Mouse (Mus musculus): Measurements from ENCODE around the gene Pde7b.

Pde7b gene

DNA sequence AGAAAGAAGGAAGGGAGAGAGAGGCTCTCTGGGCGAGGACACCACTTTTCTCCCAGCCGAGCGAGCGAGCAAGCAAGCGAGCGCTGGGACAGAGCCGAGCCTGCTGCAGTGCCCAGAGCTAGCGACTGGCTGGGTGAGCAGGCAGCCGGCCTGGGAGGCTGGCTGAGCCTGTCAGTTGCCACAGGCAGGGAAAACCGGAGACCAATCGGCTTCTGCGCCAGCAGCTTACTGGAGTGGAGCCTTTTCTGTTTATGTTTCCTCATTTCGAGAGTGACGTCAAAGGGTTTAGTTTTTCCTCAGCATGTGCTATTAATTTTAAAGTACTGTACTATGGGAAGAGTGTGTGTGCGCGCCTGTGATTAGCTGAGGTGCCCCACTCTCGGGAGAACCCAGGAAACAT lies at the start of gene Pde7b:
Gene Pde7b (minus strand): TSS at position 173 of the 400 bp plus-strand sequence.
- peak; percentile 69 for DNase-seq (ENCODE audit: low spot score)

DNA sequence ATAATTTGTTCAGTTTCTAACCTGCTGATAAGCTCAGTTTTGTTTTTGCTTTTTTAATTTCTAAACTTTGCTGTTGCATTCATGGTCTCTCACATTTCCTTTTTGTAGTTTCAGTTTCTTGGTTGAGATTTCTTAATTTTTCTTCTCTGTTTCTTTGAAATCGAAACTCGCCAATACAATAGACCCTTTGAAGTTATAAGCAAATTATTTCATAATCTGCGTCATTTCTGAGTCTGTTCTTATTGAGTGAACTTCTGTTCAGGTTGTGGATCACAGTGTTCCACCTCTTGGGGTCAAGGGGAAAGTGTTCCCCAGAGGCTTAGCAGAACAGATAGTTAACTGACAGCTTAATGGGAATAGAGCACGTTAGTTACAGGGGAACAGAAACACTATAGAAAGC lies 47.2 kb upstream of the Pde7b start:
- no peak for DNase-seq (ENCODE audit: low spot score)

DNA sequence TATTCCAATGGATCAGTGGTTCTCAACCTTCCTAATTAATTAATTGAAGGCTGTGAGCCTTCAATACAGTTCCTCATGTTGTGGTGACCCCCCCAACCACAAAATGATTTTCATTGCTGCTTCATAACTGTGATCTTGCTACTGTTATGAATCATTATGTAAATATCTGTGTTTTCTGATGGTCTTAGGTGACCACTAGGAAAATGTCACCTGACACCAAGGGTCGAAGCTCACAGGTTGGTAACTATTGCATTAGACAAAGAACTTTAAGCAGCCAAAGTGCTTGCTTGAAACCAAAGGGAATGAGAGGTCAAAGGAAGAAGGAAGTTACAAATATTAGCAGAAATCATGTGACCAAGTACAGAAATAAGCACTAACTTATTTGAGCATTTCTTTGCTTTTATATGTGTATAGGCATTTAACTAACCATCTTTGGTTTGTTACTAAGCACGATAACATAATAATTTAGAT lies 45.6 kb upstream of the Pde7b start:
- DNase-seq (ENCODE audit: low spot score), result no peak

DNA sequence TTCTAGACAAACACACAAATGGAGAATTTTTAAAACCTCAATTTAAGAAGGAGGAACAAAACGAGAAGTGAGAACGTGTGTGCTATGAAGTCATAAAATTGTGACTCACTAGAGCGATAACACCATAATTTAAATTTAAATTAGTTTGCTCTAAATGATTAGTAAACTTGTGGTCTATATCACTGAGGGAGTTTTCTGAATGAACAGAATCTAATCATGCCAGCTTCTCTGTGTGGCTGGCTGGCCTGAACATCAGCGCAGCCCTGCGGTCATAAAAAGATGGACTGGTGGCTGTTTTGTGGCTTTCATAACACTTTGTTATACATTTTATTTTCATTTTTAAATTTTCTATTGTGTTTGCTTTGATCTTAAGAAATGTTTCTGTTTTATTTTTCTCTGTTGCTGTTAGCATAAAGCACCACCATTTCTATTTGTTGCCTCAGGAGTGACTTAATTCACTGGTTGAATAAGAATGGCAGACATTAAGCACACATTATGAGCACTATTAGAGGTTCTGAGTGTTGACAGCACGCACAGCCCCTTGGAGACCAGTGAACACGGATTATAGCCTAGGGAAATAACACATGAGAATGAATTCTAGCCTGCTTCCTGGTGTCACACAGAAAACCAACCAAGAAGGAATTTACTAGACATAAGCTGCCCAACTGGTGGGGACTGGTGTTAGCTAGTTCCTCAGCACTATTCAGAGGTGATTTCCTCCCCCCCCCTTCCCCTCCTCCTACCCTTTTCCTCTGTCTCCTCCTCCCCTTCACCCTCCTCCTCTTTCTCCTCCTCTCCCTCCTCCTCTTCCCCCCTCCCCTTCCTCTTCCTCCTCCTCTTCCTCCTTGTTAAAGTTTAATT lies 44.9 kb upstream of the Pde7b start:
- no peak for DNase-seq (ENCODE audit: low spot score)

DNA sequence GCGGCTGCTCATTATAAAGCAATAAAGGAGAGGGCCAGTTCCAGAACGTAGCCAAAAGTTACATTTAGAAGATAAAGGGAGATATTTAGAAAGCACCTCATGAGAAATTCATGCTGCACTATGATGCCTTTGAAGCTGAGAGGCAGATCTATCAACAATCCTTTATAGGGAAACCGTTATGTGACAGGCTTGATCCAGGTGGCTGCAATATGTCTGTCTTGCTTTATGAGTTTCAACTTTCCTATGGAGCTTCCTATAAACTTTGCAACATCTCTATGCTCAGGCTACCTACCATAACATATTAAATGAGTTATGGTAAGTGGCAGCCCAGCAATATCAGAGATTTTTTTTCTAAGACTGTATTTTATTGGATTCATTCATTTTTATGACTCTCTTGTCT lies 39.5 kb upstream of the Pde7b start:
- DNase-seq (ENCODE audit: low spot score), result no peak

DNA sequence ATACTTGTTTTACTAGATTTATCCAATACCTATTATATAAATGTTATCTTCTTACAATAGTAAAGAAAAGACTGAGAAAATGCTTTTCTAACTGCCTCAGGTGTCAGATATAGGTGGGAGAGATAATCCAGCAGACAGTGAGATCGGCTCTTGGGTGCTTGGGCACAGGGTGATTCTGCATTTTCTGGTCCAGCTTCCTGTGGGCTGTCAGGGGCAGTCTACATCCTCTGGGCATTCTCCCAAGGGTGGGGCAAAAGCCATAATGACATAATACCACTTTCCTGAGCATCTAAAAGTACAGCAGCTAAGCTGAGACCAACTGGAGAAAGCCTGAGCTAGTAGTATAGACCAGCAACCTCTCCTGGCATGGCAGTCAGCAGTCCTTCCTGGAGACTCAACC lies 34.1 kb upstream of the Pde7b start:
- DNase-seq (ENCODE audit: low spot score), result no peak

DNA sequence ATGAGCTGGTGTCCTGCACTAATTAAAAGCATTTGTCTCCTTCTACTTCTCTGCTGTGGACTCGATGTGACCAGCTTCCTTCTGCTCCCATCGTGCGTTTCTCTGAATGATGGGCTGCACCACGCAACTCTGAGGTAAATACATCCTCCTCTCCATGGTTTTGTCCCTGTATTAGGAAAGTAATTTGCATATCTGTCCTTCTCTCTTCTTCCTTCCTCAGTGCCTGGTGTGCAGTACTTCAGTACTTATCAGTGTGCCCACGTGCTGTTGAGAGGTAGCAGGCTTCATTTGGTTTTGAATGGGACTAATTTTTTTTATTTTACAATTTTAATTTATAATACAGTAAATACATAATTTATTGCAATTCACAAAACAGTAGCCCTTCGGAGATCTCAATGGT lies 33.4 kb upstream of the Pde7b start:
- DNase-seq (ENCODE audit: low spot score), result no peak

DNA sequence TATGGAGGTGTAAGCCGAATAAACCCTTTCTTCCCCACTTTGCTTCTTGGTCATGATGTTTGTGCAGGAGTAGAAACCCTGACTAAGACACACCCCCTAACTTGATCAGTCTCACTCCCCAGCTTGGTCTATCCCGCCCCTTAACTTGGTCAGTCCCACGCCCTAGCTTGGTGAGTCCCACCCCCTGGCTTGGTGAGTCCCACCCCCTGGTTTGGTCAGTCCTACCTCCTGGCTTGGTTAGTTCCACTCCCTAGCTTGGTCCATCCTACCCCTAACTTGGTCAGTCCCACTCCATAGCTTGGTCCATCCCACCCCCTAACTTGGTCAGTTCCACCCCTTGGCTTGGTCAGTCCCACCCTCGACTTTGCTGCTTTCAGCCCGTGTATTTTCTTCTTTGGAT lies 31.3 kb upstream of the Pde7b start:
- DNase-seq (ENCODE audit: low spot score), result no peak

DNA sequence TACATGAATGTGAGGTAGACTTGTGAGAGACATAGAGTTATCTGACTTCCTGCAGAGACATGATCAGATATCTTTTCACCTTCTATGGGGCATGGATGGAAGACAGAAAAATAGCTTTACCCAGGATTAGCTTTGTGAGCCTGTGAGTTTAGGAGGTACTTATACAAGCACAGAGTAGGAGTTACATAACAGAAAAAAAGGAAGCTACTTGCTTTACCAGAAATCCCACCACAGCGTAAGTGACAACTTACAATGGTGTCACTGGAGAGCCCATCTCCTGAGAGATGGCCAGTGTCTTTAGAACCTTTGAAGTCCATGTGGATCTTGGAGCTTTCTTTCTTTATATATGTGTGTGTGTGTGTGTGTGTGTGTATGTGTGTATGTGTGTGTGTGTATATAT lies 28.0 kb upstream of the Pde7b start:
- DNase-seq (ENCODE audit: low spot score), result no peak

DNA sequence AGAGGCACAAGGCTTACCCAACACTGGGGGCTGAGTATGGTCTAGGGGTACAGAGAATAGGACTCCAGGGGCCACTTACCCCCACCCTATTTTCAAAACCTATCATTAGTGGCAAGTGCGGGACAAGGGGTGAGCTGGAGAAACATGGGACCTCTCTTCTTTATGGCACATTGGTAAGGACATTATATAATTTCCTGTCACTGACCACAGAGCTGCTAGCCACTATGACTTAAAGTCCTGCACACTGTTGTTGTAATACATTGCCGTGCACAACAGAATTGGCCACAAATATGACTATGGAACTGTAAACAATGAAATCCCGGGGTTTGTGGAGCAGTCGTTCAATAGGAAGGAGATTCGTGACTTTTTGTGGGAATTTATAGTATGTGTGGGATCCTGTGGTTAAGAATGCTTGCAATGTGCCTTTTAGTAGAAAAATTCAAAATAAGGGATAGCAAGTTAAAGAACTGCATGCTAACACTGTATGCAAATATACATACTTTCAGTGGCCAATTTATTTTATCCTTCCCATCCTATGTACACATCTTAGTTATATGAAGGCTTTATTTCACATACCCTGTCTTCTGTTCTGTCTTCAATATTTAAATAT lies 25.9 kb upstream of the Pde7b start:
- DNase-seq (ENCODE audit: low spot score), result no peak

DNA sequence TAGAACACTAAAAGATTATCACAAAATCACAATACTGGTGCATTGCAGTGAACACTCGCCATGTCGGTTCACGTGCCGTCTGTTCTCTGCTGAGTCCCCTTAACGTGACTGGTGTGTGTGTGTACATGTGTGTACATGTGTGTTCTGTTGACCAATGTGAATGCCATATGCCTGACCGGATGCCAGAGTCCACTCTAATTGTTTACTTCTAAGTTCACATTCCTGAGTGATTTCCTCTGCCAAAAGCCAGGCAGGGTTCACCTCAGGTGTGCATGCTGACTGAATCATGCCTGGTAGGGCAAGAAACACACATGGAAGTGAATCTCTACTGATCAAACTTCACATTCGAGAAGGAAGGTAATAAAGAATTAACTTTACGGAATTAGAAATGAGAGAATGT lies 24.1 kb upstream of the Pde7b start:
- DNase-seq (ENCODE audit: low spot score), result no peak

DNA sequence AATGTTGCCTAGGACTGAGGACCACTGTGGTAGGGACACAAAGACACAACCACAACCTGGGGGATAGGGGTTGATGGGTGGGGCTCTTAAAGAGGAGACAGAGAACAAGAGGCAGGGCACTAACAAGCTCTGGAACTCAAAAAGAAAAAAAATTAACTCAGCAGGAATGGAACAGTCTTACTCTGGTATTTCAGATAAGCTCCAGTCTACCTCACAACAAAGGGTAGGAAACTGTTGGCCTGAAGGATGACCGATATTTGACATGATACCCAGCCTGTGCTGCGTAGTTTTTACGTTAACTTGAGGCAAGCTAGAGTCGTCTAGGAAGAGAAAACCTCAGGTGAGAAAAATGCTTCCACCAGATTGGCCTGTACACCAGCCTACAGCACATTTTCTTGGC lies 22.4 kb upstream of the Pde7b start:
- no peak for DNase-seq (ENCODE audit: low spot score)

DNA sequence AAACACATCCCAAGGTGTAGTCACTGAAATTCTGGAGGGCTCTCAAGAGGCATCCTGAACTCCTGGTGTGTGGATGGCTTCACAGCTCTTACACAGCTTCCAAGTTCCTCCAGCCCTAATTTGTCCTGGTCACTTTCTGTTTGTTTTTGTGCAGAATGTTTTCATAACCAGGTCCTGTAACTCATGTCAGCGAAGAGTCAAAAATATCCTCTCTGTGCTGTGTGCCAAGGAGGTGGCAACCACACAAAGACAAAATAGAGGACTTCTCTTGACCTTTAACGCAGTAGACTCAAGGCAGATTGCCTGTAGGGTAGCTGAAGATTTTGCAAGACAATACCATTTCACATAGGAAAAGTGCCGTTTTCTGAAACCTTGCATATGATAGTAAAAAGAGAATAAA lies 14.9 kb upstream of the Pde7b start:
- DNase-seq (ENCODE audit: low spot score), result no peak

DNA sequence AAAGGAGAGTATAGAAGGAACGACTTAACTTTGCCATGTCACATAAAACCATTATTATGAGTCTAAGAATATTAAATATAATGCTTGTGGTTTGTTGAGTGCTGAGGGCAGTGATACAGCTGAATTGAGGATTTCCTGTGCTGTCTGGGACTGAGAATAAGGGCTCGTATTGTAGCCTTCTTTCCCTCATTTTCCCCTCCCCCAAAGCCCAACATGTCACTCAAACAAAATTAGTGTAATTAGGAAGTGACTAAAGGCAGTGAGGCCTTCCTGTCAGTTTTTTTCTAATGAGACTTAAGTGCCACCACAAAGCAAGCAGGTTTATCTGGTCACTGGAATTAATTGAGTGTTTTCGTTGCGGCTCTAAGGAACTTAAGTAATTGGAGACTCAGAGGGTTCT lies 12.3 kb upstream of the Pde7b start:
- no peak for DNase-seq (ENCODE audit: low spot score)

DNA sequence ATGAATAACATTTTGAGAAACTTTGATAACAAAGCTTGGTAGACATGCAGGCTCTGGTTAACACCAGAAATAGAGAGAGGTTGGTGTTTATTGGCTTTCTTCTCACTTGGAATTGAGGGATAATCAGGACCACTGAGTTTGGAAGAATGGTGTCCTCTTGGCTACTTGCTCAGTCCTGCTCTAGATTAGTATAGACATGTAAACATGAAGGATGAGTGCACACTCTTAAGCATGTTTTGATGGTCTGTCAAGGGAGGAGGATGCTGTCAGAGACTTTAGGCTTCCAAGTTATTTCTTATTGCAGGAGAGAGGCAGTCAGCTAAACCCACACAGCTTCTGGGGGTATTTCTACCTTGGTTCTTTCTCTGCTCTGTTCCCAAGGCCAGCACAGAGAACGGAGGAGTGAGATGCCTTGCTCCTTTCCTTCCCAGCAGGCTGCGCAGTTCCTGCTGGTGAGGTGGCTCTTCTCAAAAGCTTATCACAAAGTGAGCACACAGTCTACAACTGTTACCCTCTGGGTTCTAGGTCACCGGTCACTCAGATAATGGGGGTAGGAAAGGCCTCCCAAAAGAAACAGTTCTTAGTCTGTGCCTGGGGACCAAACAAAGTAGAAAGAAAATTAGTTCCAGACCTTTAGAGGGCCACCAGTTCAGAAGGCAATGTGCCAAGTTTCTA lies 11.0 kb upstream of the Pde7b start:
- no peak for DNase-seq (ENCODE audit: low spot score)

DNA sequence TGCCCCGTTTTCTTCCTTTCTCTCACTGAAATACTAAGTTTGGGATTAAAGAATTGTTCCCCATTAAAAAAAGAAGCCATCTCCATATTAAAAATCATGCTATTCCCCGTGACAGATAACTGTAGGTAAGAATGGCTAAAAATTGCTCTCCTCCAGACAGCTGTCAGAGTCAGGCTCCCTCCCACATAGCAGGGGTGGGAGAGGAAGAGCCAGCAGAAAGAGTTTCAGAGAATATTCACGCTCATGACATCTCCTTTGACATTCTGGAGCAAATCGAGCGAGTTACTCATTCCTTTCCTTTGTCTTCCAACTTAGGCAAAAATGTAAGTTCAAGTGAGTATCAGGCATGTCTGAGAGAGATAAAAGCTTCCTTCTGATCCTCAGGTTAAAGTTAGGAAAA lies 8.7 kb upstream of the Pde7b start:
- no peak for DNase-seq (ENCODE audit: low spot score)

DNA sequence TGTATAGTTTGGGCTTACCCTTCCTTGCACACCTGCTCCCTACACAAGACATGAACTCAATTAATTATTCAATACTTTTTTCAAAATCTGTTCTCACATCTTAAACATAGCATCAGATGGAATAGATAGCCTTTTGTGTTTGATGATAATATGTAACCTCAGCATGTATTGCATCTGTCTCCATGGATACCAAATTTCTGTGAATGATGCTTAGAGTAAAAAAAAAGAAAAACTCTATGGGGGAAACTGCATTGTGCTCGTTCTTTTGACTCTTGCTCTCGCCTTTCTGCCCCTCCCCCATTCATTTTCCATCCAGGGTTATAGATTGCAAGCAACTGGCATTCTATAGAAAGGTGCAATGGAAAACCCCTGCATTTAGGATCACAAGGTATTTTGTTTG lies 7.3 kb upstream of the Pde7b start:
- no peak for DNase-seq (ENCODE audit: low spot score)

DNA sequence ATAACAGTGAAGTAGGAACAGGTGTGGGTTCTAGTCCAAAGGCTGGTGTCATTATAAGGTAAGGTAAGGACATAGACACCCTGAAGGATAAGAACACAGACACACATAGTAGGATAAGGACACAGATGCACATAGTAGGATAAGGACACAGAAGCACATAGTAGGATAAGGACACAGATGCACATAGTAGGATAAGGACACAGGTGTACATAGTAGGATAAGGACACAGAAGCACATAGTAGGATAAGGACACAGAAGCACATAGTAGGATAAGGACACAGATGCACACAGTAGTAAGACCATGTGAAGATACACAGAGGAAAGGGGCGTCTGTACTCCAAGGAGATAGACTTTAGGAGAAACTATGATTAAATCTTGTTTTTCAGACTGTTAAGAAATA lies 5.2 kb upstream of the Pde7b start:
- DNase-seq (ENCODE audit: low spot score), result no peak

DNA sequence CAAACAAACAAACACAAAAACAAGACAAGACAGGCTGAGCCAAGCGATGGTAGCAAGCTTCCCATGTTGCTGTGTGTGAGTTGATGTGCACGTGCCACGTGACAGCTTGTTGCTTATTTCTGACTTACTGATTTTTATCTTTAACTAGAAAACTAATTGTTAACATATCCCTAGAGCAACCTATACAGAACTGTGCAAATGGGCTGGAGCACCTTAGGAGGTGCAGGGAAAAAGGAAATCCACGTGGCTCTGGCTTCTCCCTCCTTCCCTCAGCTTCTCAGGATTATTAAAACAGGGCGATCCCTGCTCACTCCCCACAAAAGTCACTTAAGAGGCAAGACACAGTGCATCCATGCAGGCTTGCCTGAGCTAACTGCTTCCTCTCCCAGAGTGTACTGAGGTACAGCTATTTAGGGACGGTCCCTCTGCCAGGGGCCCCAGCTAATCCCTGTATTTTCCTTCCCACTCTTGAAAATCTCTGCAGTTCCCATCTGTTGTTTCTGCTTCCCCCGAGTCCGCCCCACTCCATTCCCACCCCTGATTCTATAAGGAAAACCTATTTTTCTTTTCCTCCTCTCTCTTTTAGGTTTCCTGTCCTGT lies 606 bp upstream of the Pde7b start:
- DNase-seq (ENCODE audit: low spot score), result no peak

DNA sequence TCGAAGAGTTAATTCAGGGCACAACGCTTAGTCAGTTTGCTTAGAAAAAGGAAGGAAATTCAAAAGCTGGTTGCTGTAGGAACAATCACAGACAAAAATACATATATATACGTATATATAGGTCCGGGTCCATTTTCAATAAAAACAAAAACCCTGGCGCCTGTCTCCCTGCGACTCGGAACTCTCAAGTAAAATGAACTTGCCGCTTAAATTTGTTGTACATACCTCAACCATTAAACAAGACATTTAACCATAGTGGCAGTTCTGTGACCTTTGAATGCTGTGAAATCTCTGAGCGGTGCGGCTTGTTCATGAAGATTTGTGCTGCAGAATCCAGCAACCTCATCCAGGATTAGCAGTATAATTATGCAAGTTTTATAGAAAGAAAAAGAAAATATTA lies 427 bp downstream of the Pde7b start:
- no peak for DNase-seq (ENCODE audit: low spot score)

DNA sequence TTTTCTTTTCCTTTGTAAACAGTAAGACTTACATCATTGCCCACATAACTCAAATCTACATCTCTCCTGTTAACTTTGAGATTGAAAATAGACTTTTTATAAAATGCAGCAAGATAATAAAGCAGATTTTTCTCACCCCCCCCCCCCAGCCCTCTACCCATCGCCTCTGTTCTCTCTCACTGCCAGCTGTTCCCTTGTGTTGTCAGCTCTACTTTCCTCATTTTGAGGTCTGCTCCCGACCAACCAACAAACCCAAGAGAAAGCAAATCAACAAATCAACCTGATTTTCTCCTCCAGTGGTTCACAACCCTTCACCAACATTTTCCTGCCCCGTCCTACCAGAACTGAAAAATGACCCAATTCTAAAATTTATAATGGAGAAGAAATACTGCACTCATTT lies 916 bp downstream of the Pde7b start:
- no peak for DNase-seq (ENCODE audit: low spot score)

DNA sequence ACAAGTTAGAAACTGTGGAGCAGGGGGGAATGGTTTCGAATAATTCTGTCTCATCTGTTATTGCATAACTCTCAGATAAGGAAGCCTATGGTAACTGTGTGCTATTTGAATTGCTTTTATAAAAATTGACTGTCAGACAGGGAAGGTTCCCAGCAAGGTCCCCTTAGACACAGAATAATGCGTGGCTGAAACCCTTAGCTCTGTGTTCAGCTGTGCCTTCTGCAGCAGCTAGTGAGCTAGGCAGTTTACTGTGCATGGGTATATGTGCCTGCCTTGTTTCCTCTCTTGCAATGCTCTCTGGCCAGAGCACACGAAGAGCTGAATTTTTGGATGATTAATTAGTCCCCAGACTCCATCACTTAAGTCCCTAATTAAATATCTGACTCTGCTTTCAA lies 1.4 kb downstream of the Pde7b start:
- DNase-seq (ENCODE audit: low spot score), result no peak

Data from testis, postnatal 10 days (tissue).